Mouse (Mus musculus): Measurements from ENCODE around the gene Gm10320.

DNA sequence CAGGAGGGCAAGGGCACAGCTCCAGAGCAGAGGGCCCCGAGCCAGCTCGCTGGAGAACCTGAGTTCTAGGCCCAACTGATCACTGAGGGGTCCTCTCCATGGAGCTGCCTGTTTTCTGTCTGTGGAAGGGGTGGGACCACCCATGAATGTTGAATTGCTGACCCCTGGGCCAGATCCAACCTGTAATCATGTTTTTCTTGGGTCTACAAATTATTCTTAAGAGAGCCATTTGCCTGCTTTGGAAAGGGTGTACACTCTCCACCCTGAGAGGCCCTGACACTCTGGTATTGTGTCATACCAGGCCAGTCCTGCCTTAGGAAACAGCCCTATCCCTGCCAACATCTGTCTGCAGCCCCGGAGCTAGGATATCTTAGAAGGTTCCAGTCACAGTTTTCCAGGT lies 5.6 kb downstream of the Gm10320 start:
- TF ChIP-seq GATA1 (IDR thresholded peaks at IDR 0.05; ENCODE audit: low read length) (no peak), TAL1 (IDR thresholded peaks at IDR 0.05; ENCODE audit: low read length) (no peak)
